Mouse (Mus musculus): ENCODE data around the gene Gab2. TPM values are rescaled to one million over a fixed set of nuclear protein-coding genes. Genes with fewer than 3 reads are reported as not detected.

Gene Gab2
- total RNA-seq, 1 experiment = 1.1 TPM

DNA sequence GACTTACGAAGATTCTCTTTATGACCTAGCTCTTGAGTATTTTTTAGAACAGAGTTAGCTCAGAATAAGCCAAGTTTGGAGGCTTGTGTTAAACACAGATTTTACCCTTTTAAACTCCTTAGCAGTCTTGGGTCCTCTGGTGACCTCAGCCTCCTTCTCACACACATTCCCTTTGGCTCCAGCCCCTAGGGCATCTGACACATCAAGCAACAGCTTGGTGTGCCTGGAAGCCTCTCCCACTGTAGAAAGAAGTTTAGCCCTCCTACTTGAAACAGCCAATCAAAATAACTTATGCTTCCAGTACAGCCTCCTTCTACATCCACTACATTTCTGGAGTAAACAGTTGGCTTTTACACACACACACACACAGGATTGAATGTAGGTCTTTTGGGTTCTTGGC is 2.8 kb downstream of the Gab2 start:
- Histone ChIP-seq H3K4me1 (ENCODE audit: control insufficient read depth in 2 of 2, insufficient read depth in 2 of 2, low read length in 2 of 2, poor library complexity in 1 of 2) (no peaks in the 10 kb centered on the region), H3K36me3 (ENCODE audit: control insufficient read depth, insufficient read depth, low read length, poor library complexity, severe bottlenecking) (no peaks in the 10 kb centered on the region), H3K9ac (ENCODE audit: insufficient read depth, low read depth, low read length, poor library complexity, severe bottlenecking) (no peak overlapping the region), H3K9me3 (ENCODE audit: control insufficient read depth, insufficient read depth, low read depth, low read length) (no peaks in the 10 kb centered on the region), H3K27ac (ENCODE audit: insufficient read depth, low read depth, low read length, poor library complexity, severe bottlenecking) (no peak overlapping the region), H3K4me3 (ENCODE audit: insufficient read depth in 1 of 2, low read depth in 1 of 2, low read length in 2 of 2, poor library complexity in 1 of 2, severe bottlenecking in 1 of 2) (no peak overlapping the region)
- no peak for DNase-seq (ENCODE audit: low read depth, low spot score)
- TF ChIP-seq MAFK (IDR thresholded peaks at IDR 0.05; ENCODE audit: insufficient read depth, low read depth, low read length) = no peak
- in situ Hi-C loops (cut with MboI; ENCODE audit: low sequenced_read_pairs in 2 of 2, unreplicated experiment in 2 of 2) = loop anchor here in 1 of 2 experiments (10.0 kb wide), 1 partner anchor 109 kb away; no protein-coding TSS in a partner anchor

DNA sequence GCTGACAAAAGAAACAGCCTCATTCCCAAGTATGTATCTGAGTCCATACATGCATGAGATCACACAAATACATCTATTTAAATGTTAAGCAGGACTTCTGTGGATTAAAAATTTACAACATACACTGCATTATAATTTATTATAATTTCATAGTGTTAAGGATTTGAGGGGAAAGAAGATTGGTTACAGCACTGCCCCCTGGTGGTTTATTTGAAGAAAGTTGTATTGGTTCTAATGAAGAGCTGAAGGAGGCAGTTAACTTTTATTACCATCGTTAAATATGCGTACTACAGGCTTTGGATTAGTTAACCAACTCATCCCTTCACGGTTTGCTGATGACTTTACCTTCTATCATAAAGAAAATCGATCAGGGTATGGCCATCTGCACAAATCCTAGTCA is 3.9 kb downstream of the Gab2 start:
- in situ Hi-C loops (cut with MboI; ENCODE audit: low sequenced_read_pairs in 2 of 2, unreplicated experiment in 2 of 2) = loop anchor here in 1 of 2 experiments (10.0 kb wide), 1 partner anchor 110 kb away; no protein-coding TSS in a partner anchor
- TF ChIP-seq ZC3H11A (IDR thresholded peaks at IDR 0.05; ENCODE audit: borderline replicate concordance, low read depth, low read length) = no peak
- TF ChIP-seq MAFK (IDR thresholded peaks at IDR 0.05; ENCODE audit: insufficient read depth, low read depth, low read length) = no peak
- no peak for TF ChIP-seq ZNF384 (IDR thresholded peaks at IDR 0.05; ENCODE audit: low read depth, low read length)
- no peak for TF ChIP-seq CHD2 (IDR thresholded peaks at IDR 0.05; ENCODE audit: low read depth, low read length)
- TF ChIP-seq HCFC1 (IDR thresholded peaks at IDR 0.05; ENCODE audit: borderline replicate concordance, insufficient read depth, low read length) = no peak
- Histone ChIP-seq H3K9ac (ENCODE audit: insufficient read depth, low read depth, low read length, poor library complexity, severe bottlenecking) (no peak overlapping the region), H3K36me3 (ENCODE audit: control insufficient read depth, insufficient read depth, low read length, poor library complexity, severe bottlenecking) (no peaks in the 10 kb centered on the region), H3K4me3 (ENCODE audit: insufficient read depth in 1 of 2, low read depth in 1 of 2, low read length in 2 of 2, poor library complexity in 1 of 2, severe bottlenecking in 1 of 2) (no peak overlapping the region), H3K9me3 (ENCODE audit: control insufficient read depth, insufficient read depth, low read depth, low read length) (no peaks in the 10 kb centered on the region), H3K4me1 (ENCODE audit: control insufficient read depth in 2 of 2, insufficient read depth in 2 of 2, low read length in 2 of 2, poor library complexity in 1 of 2) (no peaks in the 10 kb centered on the region), H3K27ac (ENCODE audit: insufficient read depth, low read depth, low read length, poor library complexity, severe bottlenecking) (no peak overlapping the region)
- DNase-seq (ENCODE audit: low read depth, low spot score) = peak; percentile 25

DNA sequence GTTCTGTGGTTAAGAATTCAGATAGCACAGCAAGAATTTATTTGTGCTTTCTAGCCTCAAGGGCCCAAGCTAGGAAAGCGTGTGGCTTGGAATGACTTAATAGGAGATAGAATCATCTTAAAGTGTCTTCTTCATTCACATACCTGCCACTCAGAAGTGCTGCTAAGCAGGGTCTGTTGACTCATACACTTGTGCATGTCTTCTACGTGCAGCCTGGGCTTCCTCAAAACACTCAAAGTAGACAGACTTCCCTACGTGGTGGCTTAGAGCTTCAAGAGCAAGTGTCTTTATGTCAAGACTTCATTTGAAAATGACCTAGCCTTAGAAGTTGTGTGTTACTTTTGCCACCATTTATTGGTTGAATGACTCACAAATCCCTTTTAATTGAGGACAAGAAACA is 12.9 kb downstream of the Gab2 start:
- Histone ChIP-seq H3K36me3 (ENCODE audit: control insufficient read depth, insufficient read depth, low read length, poor library complexity, severe bottlenecking) (no peaks in the 10 kb centered on the region), H3K4me1 (ENCODE audit: control insufficient read depth in 2 of 2, insufficient read depth in 2 of 2, low read length in 2 of 2, poor library complexity in 1 of 2) (no peaks in the 10 kb centered on the region), H3K27ac (ENCODE audit: insufficient read depth, low read depth, low read length, poor library complexity, severe bottlenecking) (no peak overlapping the region), H3K9me3 (ENCODE audit: control insufficient read depth, insufficient read depth, low read depth, low read length) (no peaks in the 10 kb centered on the region), H3K9ac (ENCODE audit: insufficient read depth, low read depth, low read length, poor library complexity, severe bottlenecking) (no peak overlapping the region), H3K4me3 (ENCODE audit: insufficient read depth in 1 of 2, low read depth in 1 of 2, low read length in 2 of 2, poor library complexity in 1 of 2, severe bottlenecking in 1 of 2) (no peak overlapping the region)
- TF ChIP-seq CHD2 (IDR thresholded peaks at IDR 0.05; ENCODE audit: low read depth, low read length) (no peak), ZC3H11A (IDR thresholded peaks at IDR 0.05; ENCODE audit: borderline replicate concordance, low read depth, low read length) (no peak), MAFK (IDR thresholded peaks at IDR 0.05; ENCODE audit: insufficient read depth, low read depth, low read length) (no peak), ZNF384 (IDR thresholded peaks at IDR 0.05; ENCODE audit: low read depth, low read length) (no peak), HCFC1 (IDR thresholded peaks at IDR 0.05; ENCODE audit: borderline replicate concordance, insufficient read depth, low read length) (no peak)
- in situ Hi-C loops (cut with MboI; ENCODE audit: low sequenced_read_pairs in 2 of 2, unreplicated experiment in 2 of 2) = no loop called here
- DNase-seq (ENCODE audit: low read depth, low spot score) = no peak

DNA sequence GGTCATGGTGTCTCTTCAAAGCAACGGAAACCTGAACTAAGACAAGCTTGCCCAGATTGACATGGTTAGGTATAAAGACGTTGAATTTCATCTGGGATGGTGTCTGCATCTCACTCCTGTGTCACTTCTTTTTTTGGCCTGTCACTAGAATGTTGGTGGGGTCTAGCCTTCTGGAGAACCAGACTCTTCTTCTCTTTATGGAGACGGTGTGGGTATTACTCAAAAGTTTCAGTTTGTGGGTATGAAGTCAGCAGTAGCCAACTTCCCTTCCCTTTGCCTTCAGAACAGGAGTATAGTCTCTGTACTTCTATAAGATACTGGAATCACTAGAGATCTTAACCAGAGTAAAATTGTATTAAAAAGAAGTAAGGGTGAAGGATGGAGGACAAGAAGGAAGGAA is 26.7 kb downstream of the Gab2 start:
- no peak for DNase-seq (ENCODE audit: low read depth, low spot score)
- no peaks in the 10 kb centered on the region for H3K9me3 ChIP-seq (ENCODE audit: control insufficient read depth, insufficient read depth, low read depth, low read length)

DNA sequence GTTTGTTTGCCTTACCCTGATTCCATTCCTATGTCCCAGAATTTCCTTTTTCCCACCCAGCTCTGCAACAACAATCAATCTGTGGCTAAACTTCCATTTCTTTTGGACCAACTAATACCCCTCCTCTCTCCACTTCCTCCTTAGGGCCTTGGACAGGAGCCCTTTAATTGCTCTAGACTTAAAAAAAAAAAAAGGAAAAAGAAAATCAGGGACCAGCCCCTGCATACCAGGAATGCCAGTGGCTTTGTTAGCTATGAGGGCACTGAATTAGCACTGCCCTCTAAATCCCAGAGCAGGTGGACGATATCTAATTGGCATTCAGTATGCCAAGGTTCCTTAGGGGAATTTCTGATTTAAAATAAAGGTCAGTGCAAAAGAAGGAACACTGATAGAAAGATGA is 47.6 kb downstream of the Gab2 start:
- no peak for DNase-seq (ENCODE audit: low read depth, low spot score)
- Histone ChIP-seq H3K36me3 (ENCODE audit: control insufficient read depth, insufficient read depth, low read length, poor library complexity, severe bottlenecking) (no peaks in the 10 kb centered on the region), H3K9ac (ENCODE audit: insufficient read depth, low read depth, low read length, poor library complexity, severe bottlenecking) (no peak overlapping the region), H3K9me3 (ENCODE audit: control insufficient read depth, insufficient read depth, low read depth, low read length) (no peaks in the 10 kb centered on the region), H3K27ac (ENCODE audit: insufficient read depth, low read depth, low read length, poor library complexity, severe bottlenecking) (no peak overlapping the region), H3K4me3 (ENCODE audit: insufficient read depth in 1 of 2, low read depth in 1 of 2, low read length in 2 of 2, poor library complexity in 1 of 2, severe bottlenecking in 1 of 2) (no peak overlapping the region), H3K4me1 (ENCODE audit: control insufficient read depth in 2 of 2, insufficient read depth in 2 of 2, low read length in 2 of 2, poor library complexity in 1 of 2) (no peaks in the 10 kb centered on the region)
- TF ChIP-seq ZC3H11A (IDR thresholded peaks at IDR 0.05; ENCODE audit: borderline replicate concordance, low read depth, low read length) (no peak), MAFK (IDR thresholded peaks at IDR 0.05; ENCODE audit: insufficient read depth, low read depth, low read length) (no peak), ZNF384 (IDR thresholded peaks at IDR 0.05; ENCODE audit: low read depth, low read length) (peak; percentile 44; the same call in 1 of the 2 replicates), CHD2 (IDR thresholded peaks at IDR 0.05; ENCODE audit: low read depth, low read length) (no peak), HCFC1 (IDR thresholded peaks at IDR 0.05; ENCODE audit: borderline replicate concordance, insufficient read depth, low read length) (no peak)
- in situ Hi-C loops (cut with MboI; ENCODE audit: low sequenced_read_pairs in 2 of 2, unreplicated experiment in 2 of 2) = no loop called here

More for the DNA sequence above, 26.7 kb downstream of the Gab2 start:
- Histone ChIP-seq H3K4me1 (ENCODE audit: control insufficient read depth in 2 of 2, insufficient read depth in 2 of 2, low read length in 2 of 2, poor library complexity in 1 of 2) (no peaks in the 10 kb centered on the region), H3K27ac (ENCODE audit: insufficient read depth, low read depth, low read length, poor library complexity, severe bottlenecking) (no peak overlapping the region), H3K4me3 (ENCODE audit: insufficient read depth in 1 of 2, low read depth in 1 of 2, low read length in 2 of 2, poor library complexity in 1 of 2, severe bottlenecking in 1 of 2) (no peak overlapping the region), H3K9ac (ENCODE audit: insufficient read depth, low read depth, low read length, poor library complexity, severe bottlenecking) (no peak overlapping the region), H3K36me3 (ENCODE audit: control insufficient read depth, insufficient read depth, low read length, poor library complexity, severe bottlenecking) (no peaks in the 10 kb centered on the region)
- TF ChIP-seq ZNF384 (IDR thresholded peaks at IDR 0.05; ENCODE audit: low read depth, low read length) (no peak), HCFC1 (IDR thresholded peaks at IDR 0.05; ENCODE audit: borderline replicate concordance, insufficient read depth, low read length) (no peak), CHD2 (IDR thresholded peaks at IDR 0.05; ENCODE audit: low read depth, low read length) (no peak), MAFK (IDR thresholded peaks at IDR 0.05; ENCODE audit: insufficient read depth, low read depth, low read length) (no peak), ZC3H11A (IDR thresholded peaks at IDR 0.05; ENCODE audit: borderline replicate concordance, low read depth, low read length) (no peak)
- in situ Hi-C loops (cut with MboI; ENCODE audit: low sequenced_read_pairs in 2 of 2, unreplicated experiment in 2 of 2) = no loop called here

All from ES-E14 (cell line).